Mouse (Mus musculus) embryonic fibroblast, embryonic 13.5 days (primary cell): ENCODE results near the gene Prelid1.

ENCODE experiments used
- CTCF ChIP-seq: IDR thresholded peaks from 2 replicates; pipeline ENCODE4 v1.5.1; 2011; ENCODE audit warnings: mild to moderate bottlenecking, control low read depth, low read length, moderate library complexity, borderline replicate concordance; ENCODE audit not compliant: insufficient read depth
- POLR2A ChIP-seq: IDR thresholded peaks from 2 replicates; pipeline ENCODE4 v1.6.1; 2011; ENCODE audit warnings: low read depth, mild to moderate bottlenecking, control low read depth, low read length, moderate library complexity

- TF ChIP-seq CTCF, result no peak
- TF ChIP-seq POLR2A, result no peak
Measured at GRCm38 (mm10) chr13:55318351-55318750, 1.9 kb upstream of the Prelid1 start.
